Mouse (Mus musculus) thymus, postnatal 25 days (tissue): ENCODE measurements around the gene Abtb2.

Experiments
- DNase-seq: peaks from one replicate; pipeline ENCODE4 v3.0.0; 2022

Abtb2 gene

GRCm38 (mm10) chr2:103692810-103693209, 126.7 kb downstream of the Abtb2 start:
- DNase-seq, result no peak

- no peak for DNase-seq
Observed at GRCm38 (mm10) chr2:103694777-103695563, 128.9 kb downstream of the Abtb2 start.

- no peak for DNase-seq
Observed at GRCm38 (mm10) chr2:103696177-103696576, 130.1 kb downstream of the Abtb2 start.

GRCm38 (mm10) chr2:103700514-103700913, 134.4 kb downstream of the Abtb2 start:
- DNase-seq, result no peak

- DNase-seq, result peak; percentile 48
Observed at GRCm38 (mm10) chr2:103703336-103703735, 137.2 kb downstream of the Abtb2 start.

GRCm38 (mm10) chr2:103703865-103704264, 137.8 kb downstream of the Abtb2 start:
- no peak for DNase-seq

GRCm38 (mm10) chr2:103705826-103706225, 139.7 kb downstream of the Abtb2 start:
- DNase-seq, result no peak

GRCm38 (mm10) chr2:103706226-103706625, 140.1 kb downstream of the Abtb2 start:
- DNase-seq, result no peak

GRCm38 (mm10) chr2:103707056-103707776, 141.1 kb downstream of the Abtb2 start:
- DNase-seq, result no peak

- DNase-seq, result no peak
Observed at GRCm38 (mm10) chr2:103710849-103711248, 144.7 kb downstream of the Abtb2 start.

GRCm38 (mm10) chr2:103713831-103714230, 147.7 kb downstream of the Abtb2 start:
- DNase-seq, result no peak

- no peak for DNase-seq
Observed at GRCm38 (mm10) chr2:103714412-103714811, 148.3 kb downstream of the Abtb2 start.

GRCm38 (mm10) chr2:103718594-103719291, 152.6 kb downstream of the Abtb2 start:
- DNase-seq, result peak; percentile 84

- no peak for DNase-seq
Observed at GRCm38 (mm10) chr2:103719292-103719646, 153.2 kb downstream of the Abtb2 start.

GRCm38 (mm10) chr2:103724521-103724920, 158.4 kb downstream of the Abtb2 start:
- no peak for DNase-seq

- DNase-seq, result no peak
Observed at GRCm38 (mm10) chr2:103728027-103728540, 162.0 kb downstream of the Abtb2 start.

GRCm38 (mm10) chr2:103730999-103731398, 164.9 kb downstream of the Abtb2 start:
- DNase-seq, result no peak

GRCm38 (mm10) chr2:103731423-103731822, 165.3 kb downstream of the Abtb2 start:
- DNase-seq, result no peak

- no peak for DNase-seq
Observed at GRCm38 (mm10) chr2:103742821-103743220, 176.7 kb downstream of the Abtb2 start.

GRCm38 (mm10) chr2:103743536-103743935, 177.4 kb downstream of the Abtb2 start:
- DNase-seq, result no peak

- peak; percentile 78 for DNase-seq
Observed at GRCm38 (mm10) chr2:103743988-103744387, 177.9 kb downstream of the Abtb2 start.

- no peak for DNase-seq
Observed at GRCm38 (mm10) chr2:103745481-103745880, 179.4 kb downstream of the Abtb2 start.

- no peak for DNase-seq
Observed at GRCm38 (mm10) chr2:103746096-103746495, 180.0 kb downstream of the Abtb2 start.
